Mouse (Mus musculus): ENCODE data around the gene D130052B06Rik. TPM values are rescaled to one million over a fixed set of nuclear protein-coding genes. Genes with fewer than 3 reads are reported as not detected.

The D130052B06Rik gene
- not detected for total RNA-seq (2021)
- long read RNA-seq, result 0 reads

DNA sequence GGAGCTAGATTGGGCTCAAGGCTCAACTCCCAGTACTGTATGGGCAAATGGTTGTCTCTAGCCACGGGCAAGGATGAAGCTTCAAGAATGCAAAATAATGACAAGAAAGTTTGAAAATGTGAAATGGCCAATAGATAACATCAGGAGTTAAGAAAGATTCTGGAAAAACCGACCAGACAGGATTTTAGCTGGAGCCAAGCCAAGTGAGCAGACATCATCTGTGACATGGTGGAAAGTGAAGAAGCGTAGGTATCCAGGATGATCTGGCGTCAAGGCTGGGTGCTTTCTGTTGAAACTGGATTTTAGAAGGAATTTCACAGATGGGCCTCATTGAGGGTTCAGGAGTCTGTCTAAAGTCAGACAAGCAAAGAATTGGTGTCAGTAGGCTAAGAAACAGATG lies at the start of gene D130052B06Rik:
TSS of gene D130052B06Rik (plus strand) at position 317 of the 400 bp plus-strand sequence.
- peak in 1 of 2 experiments; percentile 9 for DNase-seq (ENCODE audit: low spot score in 2 of 2)

DNA sequence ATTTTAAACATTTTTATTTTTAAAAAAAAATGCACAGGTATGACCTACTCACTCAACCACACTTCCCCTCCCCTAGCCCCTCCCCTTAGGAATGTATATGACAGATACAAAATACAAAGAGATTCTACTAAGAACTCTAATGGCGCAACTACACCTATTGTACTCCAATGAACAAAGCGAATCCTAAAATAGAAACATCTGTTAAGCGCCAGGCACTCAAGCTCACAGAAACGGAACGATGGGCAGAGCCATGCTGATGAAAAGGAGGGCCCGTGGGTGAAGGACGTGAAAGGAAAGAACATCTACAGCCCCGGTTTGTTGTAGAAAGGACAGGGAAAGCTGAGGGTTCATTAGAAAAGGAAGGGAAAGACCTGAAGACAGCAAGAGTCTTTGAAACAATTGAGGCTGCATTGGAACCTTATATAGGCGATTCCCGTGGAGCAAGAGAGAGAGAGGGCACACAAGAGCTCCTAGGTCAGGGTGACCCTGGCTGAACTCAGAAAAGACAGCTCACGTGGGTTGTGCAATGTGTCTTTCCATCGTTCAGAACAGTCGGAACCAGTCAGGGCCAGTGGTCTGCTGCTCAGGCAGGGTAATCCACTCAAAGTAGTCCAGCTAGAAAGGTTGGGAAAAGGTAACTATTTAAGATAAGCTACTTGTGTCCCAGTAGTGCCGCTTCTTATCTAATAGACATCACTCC lies 48.1 kb upstream of the D130052B06Rik start:
- no peak for DNase-seq (ENCODE audit: low spot score in 2 of 2)

DNA sequence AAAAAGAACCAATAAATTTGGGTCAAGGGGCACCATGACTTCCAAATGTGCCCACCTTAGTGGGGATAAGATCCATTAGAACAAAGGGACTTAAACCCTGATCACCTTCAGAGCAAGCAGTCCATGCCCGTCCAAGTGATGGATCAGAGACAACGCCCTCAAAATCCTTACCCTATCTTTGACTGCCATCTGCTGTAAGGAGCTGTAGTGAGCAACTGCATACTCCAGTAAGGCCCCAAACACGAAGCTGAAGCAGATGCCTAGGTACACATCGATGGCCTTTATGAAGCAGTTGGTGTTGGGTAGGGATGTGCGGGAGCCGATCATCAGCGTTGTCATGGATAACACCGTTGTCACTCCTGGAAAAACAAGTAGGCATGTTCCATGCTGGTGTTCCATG lies 45.0 kb upstream of the D130052B06Rik start:
- peak; percentile 30 for DNase-seq (ENCODE audit: low spot score in 2 of 2)

DNA sequence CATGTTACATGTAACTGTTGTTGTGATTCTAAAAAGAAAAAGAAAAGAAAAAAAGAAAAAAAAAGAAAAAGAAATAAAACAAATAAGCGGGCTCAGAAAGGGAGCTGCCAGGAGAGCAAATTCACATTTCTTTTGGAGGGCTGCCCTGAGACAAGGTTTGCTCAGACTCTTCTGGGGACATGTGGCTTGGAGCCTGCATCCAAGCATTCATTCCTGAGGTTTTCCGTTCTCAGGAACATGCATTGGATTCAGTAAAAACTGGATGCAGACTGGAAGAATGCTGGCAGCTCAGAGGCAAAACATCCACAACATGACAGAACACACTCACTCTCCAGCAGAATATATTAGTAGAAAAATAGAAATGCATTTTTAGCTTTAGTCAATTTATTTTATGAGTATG lies 35.2 kb upstream of the D130052B06Rik start:
- DNase-seq (ENCODE audit: low spot score in 2 of 2), result no peak

DNA sequence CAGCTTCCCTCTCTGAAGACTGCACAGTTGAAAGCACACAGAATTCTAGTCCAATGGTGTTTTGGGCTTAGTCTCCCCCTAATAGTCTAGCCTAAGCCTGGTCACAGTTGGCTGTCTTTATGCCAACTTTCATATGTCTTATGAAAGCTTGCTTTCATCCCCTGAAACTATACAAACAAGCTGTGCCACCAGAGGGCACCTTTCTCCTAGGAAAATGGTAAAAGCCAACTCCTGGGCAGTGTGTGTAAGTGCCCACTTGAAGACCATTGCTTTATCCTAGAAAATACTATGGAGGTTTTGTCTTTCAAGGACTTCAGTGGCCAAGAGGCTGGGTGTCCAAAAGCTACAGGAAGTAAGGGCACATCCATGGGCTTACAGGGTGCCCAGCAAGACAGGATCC lies 28.7 kb upstream of the D130052B06Rik start:
- DNase-seq (ENCODE audit: low spot score in 2 of 2), result peak; percentile 8 to 43

DNA sequence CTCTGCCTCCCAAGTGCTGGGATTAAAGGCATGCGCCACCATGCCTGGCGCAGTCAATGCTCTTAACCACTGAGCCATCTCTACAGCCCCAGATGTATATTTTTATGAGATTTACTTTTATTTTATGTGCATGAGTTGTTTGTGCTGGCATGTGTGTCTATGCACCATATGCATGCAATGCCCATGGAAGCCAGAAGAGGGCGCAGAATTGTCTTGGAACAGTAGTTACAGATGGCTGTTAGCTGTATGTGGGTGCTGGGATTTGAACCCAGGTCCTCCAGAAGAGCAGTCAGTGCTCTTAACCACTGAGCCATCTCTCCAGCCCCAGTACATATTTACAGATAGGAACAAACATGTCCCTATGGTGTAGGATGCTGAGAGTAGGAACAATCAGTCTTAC lies 24.2 kb upstream of the D130052B06Rik start:
- no peak for DNase-seq (ENCODE audit: low spot score in 2 of 2)

DNA sequence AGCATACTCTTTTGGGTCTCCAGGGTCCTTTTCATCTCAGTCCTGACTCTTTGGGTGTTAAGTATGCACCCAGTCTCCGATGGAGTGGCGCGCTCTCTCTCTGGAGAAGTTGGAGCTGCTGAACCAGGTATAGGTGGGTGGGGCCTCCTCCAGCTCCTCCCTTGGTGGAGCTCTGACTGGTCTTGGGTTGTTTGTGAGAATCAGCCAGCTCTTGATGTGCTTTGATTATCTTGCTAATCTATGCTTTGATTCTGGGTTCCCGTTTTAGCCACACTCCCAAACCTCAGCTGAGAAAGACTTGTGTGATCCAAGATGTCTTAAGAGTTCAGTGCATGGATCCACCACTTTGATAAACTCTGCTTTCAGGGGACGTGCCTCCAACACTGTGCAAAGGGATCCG lies 20.2 kb upstream of the D130052B06Rik start, which contains the start of gene Gabrp:
TSS of gene Gabrp (minus strand) at position 101 of the 400 bp plus-strand sequence.
- no peak for DNase-seq (ENCODE audit: low spot score in 2 of 2)

DNA sequence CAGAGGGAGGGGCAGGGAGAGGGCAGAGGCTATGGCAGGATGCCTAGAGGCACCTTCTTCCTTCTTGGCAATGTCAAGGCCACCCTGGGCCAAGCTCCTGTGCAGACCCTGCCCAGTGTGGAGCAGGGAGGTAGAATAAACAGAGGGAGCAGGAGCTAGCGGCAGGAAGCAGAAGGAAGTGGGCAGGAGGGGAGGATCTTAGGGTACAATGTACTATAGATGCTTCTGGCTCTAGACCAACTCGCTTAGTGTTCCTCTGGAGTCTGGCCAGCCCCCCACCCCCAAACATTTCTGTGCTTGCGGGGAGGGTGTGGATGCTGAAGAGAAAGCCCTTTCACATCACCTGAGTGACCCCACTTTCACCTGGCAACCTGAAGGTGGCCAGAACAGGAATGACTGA lies 19.5 kb upstream of the D130052B06Rik start:
- no peak for DNase-seq (ENCODE audit: low spot score in 2 of 2)

DNA sequence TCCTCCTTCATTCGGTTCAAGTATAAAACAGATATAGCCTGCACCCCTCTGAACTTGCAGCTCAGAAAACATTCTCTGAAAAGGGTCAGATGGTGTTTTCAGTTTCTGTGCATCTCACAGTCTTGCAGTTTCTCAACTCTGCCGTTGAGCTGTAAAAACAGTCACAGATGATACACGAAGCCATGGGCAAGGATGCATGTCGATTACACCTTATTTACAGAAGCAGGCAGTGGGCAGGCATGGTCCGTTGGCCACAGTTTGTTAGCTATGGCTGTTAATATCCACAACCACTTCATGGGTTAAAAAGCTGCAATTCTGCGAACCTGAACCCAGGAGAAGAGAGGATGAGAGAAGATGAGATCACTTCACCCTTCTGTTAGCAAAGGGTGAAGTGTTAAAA lies 12.5 kb upstream of the D130052B06Rik start:
- DNase-seq (ENCODE audit: low spot score in 2 of 2), result no peak

DNA sequence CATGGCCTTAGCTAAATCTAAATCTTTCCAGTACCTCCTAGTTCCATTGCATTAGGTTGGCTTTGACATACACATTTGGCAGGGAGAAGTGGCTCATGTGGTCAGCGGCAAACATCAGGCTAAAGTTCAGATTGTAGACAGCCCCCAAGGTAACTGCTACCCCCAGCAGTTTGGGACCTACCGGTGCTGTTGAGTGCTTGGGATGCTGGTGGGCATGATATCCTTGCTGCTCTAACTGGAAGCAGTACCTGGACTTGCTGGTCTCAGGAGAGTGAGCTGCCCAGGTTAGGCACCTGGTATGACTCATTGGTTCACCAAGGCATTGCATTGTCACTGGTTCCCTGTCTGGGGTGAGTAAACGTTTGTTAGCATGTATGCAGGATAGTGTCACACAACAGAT lies 8.3 kb upstream of the D130052B06Rik start:
- no peak for DNase-seq (ENCODE audit: low spot score in 2 of 2)

DNA sequence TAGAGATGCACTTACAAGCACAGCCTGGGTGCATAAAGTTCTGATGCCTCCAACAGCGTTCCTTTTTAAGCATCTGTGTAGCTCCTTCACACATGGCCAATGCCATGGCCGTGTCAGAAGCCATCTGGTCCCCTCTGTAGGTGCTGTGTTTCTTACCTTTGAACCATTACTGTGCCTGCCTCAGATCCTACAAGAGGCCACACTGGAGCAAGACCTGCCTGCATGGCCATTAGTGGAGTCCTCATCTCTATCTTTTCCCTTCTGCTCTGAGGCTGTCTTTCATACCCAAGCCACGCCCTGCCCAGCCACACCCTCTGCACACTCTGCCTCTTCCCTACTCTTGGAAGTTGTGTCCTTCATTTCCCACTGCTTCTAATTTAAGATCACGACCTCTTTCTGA lies 6.3 kb upstream of the D130052B06Rik start:
- no peak for DNase-seq (ENCODE audit: low spot score in 2 of 2)

DNA sequence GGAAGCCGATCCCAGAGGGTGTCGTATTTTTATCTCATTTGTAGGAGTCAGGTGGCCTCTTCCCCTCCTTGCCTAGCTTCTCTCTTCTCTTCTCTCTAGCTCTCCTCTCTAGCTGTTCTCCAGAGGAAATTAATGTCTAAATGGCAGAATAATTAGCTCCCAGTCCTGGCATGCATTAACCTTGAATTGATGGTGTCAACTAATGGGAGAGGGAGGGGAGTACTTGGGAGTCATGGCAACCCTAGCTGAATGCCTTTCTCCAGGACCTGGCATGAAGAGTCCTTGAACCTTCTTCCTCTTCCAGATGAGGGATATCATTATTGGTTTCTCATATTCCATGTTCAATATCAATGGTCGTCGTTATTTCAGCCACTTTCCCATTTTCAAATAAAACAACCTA lies 2.4 kb upstream of the D130052B06Rik start:
- DNase-seq (ENCODE audit: low spot score in 2 of 2), result no peak

DNA sequence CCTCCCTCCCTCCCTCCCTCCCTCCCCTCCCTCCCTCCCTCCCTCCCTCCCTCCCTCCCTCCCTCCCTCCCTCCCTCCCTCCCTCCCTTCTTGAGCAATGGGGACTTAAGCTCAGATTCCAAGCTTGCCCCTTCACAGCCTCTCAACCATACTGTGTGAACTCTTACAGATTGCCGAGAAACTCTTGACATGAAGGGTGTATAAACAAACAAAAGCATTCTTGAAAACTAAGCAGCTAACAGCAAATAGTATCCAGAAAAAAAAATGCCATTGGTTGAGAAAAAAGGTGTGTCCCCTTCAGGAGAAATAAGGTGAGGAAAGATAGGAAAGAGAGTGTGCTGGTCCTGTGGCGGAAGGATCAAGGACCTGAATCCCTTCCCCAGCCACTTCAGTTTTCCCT lies 4.1 kb downstream of the D130052B06Rik start:
- no peak for DNase-seq (ENCODE audit: low spot score in 2 of 2)

DNA sequence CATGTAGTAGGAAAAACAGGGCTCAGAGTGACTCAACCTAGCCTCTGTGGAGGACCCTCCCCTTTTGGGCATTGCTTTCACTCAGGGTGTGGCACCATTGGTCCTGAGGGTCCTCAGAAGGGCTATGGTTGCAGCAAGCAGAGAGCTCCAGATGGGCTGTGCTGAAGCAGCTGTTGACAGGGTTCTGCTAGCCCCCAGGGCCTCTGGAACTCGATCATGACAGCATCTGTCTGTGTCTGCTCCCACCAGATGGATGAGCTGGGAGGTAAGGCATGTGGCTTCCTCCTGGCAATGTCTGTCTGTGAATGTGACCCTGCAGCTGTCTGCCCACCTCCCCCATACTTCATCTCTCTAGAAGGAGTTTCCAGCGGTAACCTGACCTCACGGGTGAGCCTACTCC lies 8.7 kb downstream of the D130052B06Rik start:
- no peak for DNase-seq (ENCODE audit: low spot score in 2 of 2)

DNA sequence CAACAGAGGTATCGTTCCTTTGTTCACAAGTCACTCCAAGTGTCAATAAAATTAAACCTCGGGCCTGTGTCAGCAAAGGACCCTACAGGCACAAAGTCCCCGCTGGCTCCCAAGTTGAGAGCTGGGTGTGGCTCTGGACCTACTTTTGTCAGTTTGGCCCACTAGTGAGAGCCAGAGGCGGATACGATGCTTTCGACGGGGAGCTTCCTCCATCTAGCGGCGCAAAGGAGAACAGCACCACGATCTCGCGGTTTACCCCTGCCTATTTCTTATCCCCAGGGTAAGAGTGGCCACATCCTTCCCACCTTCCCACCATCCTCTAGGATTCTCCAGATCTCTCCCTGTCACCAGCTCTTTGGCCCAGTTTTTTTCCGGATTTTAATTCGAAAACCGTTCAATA lies 15.1 kb downstream of the D130052B06Rik start:
- peak; percentile 84 to 86 for DNase-seq (ENCODE audit: low spot score in 2 of 2)

DNA sequence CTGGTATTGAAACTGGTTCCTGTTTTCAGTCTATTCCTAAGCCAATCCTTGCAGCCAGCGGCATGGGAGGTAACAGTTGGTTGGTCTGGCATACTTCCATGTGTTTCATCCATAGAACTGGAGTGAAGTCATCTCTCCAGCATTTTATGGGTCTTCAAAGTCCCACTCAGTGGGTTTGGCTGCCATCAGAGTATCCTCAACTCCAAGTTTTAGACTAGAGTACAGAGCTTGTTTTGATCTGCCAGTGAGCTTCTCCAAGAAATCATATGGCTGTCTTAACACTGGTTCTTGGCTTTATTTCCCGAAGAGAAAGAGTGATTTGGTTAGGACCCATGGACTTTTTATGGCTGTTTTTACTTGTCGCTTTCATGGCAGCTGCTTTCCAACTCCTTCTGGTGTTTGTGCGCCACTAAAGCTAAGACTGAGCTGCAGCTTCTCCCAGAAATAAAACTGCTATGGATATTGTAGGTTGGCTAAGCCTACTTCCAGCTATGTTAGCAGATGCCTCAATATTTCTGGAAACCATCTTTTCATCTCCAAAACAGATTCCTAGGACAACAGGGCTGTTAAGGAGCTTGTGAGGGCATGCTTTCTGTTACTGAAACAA lies 28.1 kb downstream of the D130052B06Rik start:
- DNase-seq (ENCODE audit: low spot score in 2 of 2), result no peak

DNA sequence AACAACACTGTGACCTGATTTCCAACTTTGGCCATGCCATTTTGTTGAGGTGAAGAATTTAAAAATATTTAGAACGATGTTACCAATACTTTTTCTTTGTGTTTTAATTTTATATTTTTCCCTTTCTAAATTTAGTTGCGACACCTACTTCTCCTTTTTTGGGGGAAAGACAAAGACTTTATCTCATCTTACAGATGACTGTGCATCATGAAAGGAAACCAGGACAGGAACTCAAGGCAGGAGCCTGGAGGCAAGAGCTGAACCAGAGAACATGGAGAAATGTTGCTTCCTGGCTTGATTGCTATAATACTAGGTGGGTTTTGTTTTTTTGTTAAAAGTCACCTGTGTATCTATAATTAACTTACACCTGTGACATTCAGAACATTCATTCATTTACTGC lies 38.0 kb downstream of the D130052B06Rik start:
- DNase-seq (ENCODE audit: low spot score in 2 of 2), result no peak

DNA sequence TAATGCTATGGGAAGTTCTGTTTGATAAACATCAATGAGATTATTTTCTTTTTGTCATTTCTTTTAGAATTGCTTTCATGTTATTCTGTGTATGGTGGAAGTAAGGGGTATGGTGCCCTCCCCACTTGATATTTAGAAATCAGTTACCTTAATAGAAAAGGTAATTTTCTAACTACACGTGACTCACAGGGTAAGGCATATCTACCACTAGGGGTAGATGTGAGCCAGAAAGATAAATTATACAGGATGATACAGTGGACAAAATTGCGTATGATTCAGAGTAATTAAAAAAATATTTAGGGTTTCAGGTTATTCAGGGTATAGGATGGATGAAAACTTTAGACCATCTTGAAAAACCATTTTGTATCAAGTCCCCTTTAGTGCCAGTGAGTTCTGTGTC lies 50.3 kb downstream of the D130052B06Rik start:
- DNase-seq (ENCODE audit: low spot score in 2 of 2), result no peak

DNA sequence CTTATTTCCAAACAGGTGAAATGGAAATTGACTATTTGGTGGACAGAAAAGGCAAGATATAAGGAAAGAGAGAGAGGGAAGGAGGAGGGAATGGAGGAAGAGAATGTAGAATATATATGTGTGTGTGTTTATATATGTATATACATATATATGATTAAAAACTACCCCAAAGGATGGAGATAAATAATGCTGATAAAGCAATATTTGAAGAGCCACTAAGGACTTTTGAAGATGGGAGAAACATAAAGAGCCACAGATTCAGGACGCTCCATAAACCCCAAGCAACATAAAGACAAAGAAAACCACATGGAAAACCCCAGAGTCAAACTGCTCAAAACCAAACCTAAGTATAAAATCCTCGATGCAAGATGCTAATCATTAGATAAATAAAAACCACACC lies 55.4 kb downstream of the D130052B06Rik start:
- no peak for DNase-seq (ENCODE audit: low spot score in 2 of 2)

DNA sequence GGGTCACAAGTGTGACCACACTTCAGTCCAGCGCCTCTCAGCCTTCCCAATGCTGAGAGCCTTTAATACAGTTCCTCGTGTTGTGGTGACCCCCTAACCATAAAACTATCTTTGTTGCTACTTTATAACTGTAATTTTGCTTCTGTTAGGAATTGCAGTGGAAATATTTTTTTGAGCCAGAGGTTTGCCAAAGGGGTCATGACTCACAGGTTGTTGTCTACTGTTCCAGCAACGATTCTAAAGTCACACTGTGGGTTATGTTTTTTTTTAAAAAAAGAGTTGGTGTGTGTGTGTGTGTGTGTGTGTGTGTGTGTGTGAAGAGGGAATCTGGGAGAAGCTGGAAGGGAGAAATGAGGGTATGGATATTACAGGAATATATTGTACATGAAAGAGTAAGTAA lies 56.1 kb downstream of the D130052B06Rik start:
- no peak for DNase-seq (ENCODE audit: low spot score in 2 of 2)

DNA sequence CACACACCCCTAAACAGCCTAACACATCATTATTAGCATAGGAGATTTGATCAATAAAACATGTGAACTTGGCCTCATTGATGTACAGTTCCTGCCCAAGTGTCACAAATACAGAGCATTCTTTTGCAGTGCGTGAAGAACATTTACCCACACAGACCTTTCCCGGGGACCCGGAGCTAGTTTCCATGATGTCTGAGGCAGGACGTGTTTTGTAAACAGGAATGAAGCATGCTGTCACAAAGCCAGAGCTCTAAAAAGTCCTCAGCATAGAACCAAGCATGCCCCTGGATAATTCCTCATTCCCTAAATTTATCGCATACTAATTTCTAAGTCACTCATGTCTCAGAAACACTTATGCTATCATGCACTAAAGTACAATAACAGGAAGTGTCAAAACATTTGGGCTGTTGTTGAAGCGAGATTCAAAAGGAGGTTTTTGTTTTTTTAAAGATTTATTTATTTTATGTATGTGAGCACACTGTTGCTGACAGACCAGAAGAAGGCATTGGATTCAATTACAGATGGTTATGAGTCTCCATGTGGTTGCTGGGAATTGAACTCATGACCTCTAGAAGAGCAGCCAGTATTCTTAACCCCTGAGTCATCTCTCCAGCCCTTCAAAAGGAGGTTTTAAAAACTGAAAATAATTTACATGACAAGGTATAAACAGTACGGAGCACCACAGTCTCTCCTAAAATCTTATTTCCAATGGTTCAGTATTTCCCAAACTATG lies 56.9 kb downstream of the D130052B06Rik start:
- no peak for DNase-seq (ENCODE audit: low spot score in 2 of 2)

Measured in layer of hippocampus, postnatal 10 days (tissue).